Mouse (Mus musculus) layer of hippocampus, adult 9-11 months (tissue): ENCODE results near the gene Lsm14b.

ENCODE experiments used
- DNase-seq: peaks from one replicate; pipeline ENCODE4 v3.0.0; 2022

Gene Lsm14b

DNA sequence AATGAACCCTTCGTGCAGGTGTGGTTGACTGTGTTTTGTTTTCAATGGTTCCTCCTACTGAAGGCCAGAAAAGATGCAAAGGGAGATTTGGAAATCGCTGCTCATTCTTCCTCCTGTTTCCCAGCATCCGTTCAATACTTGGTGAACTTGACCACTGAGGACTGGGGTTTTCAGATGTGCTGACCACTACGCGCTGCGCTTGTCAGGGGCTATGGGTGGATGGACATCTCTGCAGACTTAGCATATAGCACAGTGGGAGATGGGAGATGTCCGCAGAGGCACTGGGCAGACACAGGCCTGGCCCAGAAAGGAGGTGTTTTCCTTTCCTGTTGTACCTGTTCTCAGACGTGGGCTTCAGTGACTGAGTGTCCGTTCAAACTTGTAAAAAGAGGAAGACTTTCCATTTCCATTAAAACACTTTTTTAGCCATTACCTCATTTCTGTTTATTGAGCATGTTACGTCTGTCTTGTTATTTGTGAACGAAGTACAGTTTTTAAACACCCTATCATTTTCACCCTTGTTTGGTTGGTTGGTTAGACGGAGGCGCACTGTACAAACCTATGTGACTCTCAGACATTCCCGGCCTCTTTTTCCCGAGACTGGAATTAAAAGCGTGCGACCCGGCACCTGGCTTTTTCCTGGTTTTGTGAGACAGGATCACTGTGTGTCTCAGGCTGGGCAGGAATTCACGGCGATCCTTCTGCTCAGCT lies 45.1 kb downstream of the Lsm14b start:
- no peak for DNase-seq

DNA sequence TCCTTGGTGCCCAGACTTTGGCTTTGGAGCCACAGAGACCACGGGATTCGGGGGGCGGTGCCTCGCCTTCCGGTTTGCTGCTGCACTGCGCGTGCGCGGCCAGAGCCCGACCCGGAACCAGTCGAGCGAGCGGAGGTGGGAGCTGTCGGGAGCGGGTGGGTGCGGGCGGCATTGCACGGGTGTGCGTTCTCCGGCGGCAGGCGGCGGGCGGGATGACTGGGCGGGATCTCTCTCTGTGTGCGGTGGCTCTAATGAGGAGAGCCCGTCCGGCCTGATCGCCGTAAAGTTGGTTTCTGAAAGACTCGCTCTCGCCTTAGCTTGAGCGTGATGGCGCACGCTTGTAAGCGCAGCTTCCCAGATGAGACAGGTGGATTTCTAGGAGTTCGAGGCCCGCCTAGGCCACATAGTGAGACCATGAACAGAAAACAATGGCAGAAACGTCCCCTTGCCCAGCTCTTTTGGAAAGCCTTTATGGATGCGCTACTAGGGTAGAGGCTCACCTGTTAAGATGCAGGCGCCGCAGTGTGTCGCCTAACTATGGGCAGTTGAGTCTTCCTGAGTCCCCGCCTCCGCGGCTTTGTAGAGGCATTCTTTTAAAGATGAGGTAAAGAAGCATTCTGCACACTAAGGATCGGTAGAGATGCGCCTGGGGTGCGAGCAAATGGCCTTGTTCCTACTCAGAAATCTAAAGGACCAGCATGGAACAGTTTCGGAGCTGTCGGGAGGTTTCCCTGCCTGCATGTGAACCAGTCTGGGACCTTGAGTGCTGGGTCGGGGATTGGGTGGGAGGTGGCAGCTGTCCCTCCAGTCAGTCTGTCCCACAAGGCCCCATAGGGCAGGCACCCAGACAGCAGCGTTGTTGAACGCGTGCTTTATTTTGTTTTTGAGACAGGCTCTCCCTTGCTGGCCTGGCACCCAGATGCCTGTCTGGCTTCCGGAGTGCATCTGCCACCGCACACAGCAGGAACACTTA lies 46.0 kb downstream of the Lsm14b start, which contains the start of gene Mtg2:
Mtg2 (plus strand) TSS at position 108 of the 973 bp plus-strand sequence.
- DNase-seq: peak; percentile 93

GRCm38 (mm10) chr2:180071671-180072070 lies 46.9 kb downstream of the Lsm14b start:
- DNase-seq: no peak

DNA sequence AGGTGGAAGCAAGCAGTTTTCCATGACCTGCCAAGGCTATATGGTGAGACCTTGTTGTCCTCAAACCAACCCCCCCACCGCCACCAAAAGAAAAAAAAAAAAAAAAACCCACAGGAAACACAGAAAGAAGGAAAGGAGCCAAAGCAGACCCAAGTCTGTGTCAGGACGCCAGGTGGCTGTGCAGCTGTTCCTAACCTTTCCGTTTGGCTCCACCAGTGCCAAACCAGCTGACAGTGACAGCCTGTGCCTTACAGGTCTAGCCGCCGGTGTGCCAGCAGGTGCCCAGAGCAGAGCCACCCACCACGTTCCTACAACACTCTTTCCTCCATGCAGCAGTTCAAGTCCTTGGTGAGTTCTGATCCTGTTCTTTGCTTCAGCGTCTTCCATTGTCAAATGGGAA lies 48.1 kb downstream of the Lsm14b start:
- DNase-seq: no peak

- DNase-seq: no peak
Measured at GRCm38 (mm10) chr2:180077622-180078021, 52.8 kb downstream of the Lsm14b start.

DNA sequence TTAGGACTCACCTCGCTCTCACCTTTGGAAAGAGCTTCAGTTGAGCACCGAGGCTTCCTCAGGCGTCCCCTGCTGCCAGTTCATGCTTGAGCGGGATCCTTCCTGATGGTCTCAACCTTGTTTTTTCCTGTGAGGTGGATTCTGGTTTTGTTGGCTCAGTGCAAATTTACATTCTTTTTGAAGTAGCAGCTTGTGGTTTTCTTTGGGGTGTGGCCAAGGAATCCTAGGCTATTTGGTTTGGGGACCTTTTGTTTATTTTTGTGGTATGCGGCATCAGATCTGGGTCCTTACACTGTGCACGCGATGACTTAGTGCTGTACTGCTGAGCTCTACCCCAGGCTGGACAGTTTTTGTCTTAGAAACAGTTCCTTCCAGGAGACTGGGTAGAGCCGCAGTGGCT lies 55.9 kb downstream of the Lsm14b start:
- DNase-seq: no peak

DNA sequence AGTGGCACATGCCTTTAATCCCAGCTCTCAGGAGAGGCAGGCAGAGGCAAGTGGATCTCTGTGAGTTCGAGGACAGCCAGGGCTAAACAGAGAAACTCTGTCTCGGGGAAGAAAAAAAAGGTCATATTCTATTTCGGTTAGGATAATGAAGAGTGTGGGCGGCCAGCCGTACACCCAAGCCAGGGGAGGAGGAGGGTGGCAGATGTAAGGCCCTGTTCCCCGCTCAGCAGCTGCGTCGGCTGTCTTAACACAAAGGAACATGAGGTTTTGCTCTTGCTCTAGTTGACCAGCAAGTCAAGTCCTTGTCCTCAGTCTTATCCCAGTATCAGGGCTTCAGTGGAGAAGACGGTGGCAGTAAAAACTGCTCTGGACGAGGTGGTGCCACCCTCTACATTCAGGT lies 58.3 kb downstream of the Lsm14b start:
- DNase-seq: no peak

GRCm38 (mm10) chr2:180084565-180084964 lies 59.8 kb downstream of the Lsm14b start:
- no peak for DNase-seq
